Mouse (Mus musculus) MEL (cell line): ENCODE results near the gene Ngp. TPM values are rescaled to one million over a fixed set of nuclear protein-coding genes. Genes with fewer than 3 reads are reported as not detected.

ENCODE experiments used
- DNase-seq: peaks from one replicate; pipeline ENCODE4 v3.0.0; 2011; ENCODE audit warnings: low read depth, low spot score
- H3K27ac ChIP-seq: 2 replicates; pipeline ENCODE4 v1.5.1; 2012; ENCODE audit warnings: low read depth, mild to moderate bottlenecking, control low read depth, low read length, moderate library complexity; ENCODE audit not compliant: control insufficient read depth
- H3K27me3 ChIP-seq, 2 experiments: fragments of 150-350 bp in 1 of 2; sonication (generic) in 1 of 2; 2 replicates each; pipeline ENCODE4 v1.6.1; 2012; ENCODE audit warnings: low read length in 2 of 2, mild to moderate bottlenecking in 2 of 2, improper control_type of control experiment in 1 of 2, moderate library complexity in 1 of 2; ENCODE audit not compliant: insufficient read depth in 2 of 2, control insufficient read depth in 1 of 2
- H3K36me3 ChIP-seq, 2 experiments: 2 replicates each; pipeline ENCODE4 v1.6.1; 2012 to 2014; ENCODE audit warnings: low read length in 2 of 2, improper control_type of control experiment in 1 of 2, inconsistent platforms in 1 of 2, mild to moderate bottlenecking in 1 of 2; ENCODE audit not compliant: insufficient read depth in 2 of 2, control insufficient read depth in 1 of 2
- H3K4me1 ChIP-seq, 2 experiments: fragments of 150-350 bp in 1 of 2; sonication (generic) in 1 of 2; 2 replicates each; pipeline ENCODE4 v1.6.1; 2012; ENCODE audit warnings: low read length in 2 of 2, improper control_type of control experiment in 1 of 2, mild to moderate bottlenecking in 1 of 2; ENCODE audit not compliant: insufficient read depth in 2 of 2, control insufficient read depth in 1 of 2
- H3K4me3 ChIP-seq, 2 experiments: fragments of 150-350 bp in 1 of 2; sonication (generic) in 1 of 2; 2 replicates each; pipeline ENCODE4 v1.5.1; 2012; ENCODE audit warnings: low read depth in 2 of 2, low read length in 2 of 2, mild to moderate bottlenecking in 2 of 2, moderate library complexity in 2 of 2, control low read depth in 1 of 2, improper control_type of control experiment in 1 of 2; ENCODE audit not compliant: control insufficient read depth in 1 of 2, insufficient read depth in 1 of 2
- H3K79me2 ChIP-seq: 2 replicates; pipeline ENCODE4 v1.6.1; 2012; ENCODE audit warnings: mild to moderate bottlenecking, low read length, moderate library complexity; ENCODE audit not compliant: control insufficient read depth, poor library complexity, insufficient read depth
- H3K9ac ChIP-seq: 2 replicates; pipeline ENCODE4 v1.6.1; 2012; ENCODE audit warnings: low read depth, mild to moderate bottlenecking, control low read depth, low read length, moderate library complexity; ENCODE audit not compliant: control insufficient read depth, poor library complexity, severe bottlenecking
- H3K9me3 ChIP-seq: fragments of 150-350 bp; sonication (generic); replicated peaks from 2 replicates; pipeline ENCODE4 v1.6.1; 2012; ENCODE audit warnings: mild to moderate bottlenecking, low read length, improper control_type of control experiment, moderate library complexity; ENCODE audit not compliant: insufficient read depth
- CHD2 ChIP-seq: IDR thresholded peaks from 2 replicates; pipeline ENCODE4 v1.6.1; 2011; ENCODE audit warnings: low read length, improper control_type of control experiment
- ETS1 ChIP-seq: IDR thresholded peaks from 2 replicates; pipeline ENCODE4 v1.6.1; 2012; ENCODE audit warnings: low read depth, mild to moderate bottlenecking, inconsistent platforms, low read length, improper control_type of control experiment, moderate library complexity
- HCFC1 ChIP-seq: IDR thresholded peaks from 2 replicates; pipeline ENCODE4 v1.6.1; 2012; ENCODE audit warnings: low read depth, mild to moderate bottlenecking, inconsistent platforms, low read length, improper control_type of control experiment, moderate library complexity
- JUND ChIP-seq: IDR thresholded peaks from 2 replicates; pipeline ENCODE4 v1.6.1; 2011; ENCODE audit warnings: low read depth, mild to moderate bottlenecking, improper control_type of control experiment, low read length
- MAFK ChIP-seq: IDR thresholded peaks from 2 replicates; pipeline ENCODE4 v1.6.1; 2011; ENCODE audit warnings: low read depth, mild to moderate bottlenecking, low read length, improper control_type of control experiment, borderline replicate concordance
- MAX ChIP-seq: IDR thresholded peaks from 2 replicates; pipeline ENCODE4 v1.6.1; 2011; ENCODE audit warnings: low read length, improper control_type of control experiment
- NELFE ChIP-seq: IDR thresholded peaks from 2 replicates; pipeline ENCODE4 v1.6.1; 2011; ENCODE audit warnings: low read depth, low read length, improper control_type of control experiment
- POLR2AphosphoS2 ChIP-seq: IDR thresholded peaks from 2 replicates; pipeline ENCODE4 v1.6.1; 2011; ENCODE audit warnings: low read length, improper control_type of control experiment
- POLR2AphosphoS5 ChIP-seq: IDR thresholded peaks from 2 replicates; pipeline ENCODE4 v1.6.1; 2012; ENCODE audit warnings: low read depth, borderline replicate concordance, mild to moderate bottlenecking, inconsistent platforms, low read length, moderate library complexity, mixed read lengths
- RCOR1 ChIP-seq: IDR thresholded peaks from 2 replicates; pipeline ENCODE4 v1.6.1; 2012; ENCODE audit warnings: low read depth, mild to moderate bottlenecking, inconsistent platforms, low read length, improper control_type of control experiment
- SMC3 ChIP-seq: IDR thresholded peaks from 2 replicates; pipeline ENCODE4 v1.6.1; 2011; ENCODE audit warnings: low read depth, low read length, improper control_type of control experiment
- TBP ChIP-seq: IDR thresholded peaks from 2 replicates; pipeline ENCODE4 v1.8.0; 2011; ENCODE audit warnings: low read depth, low read length, improper control_type of control experiment
- TCF12 ChIP-seq: IDR thresholded peaks from 2 replicates; pipeline ENCODE4 v1.6.1; 2014; ENCODE audit warnings: low read depth, mild to moderate bottlenecking, inconsistent platforms, low read length, improper control_type of control experiment, moderate library complexity
- ZMIZ1 ChIP-seq: IDR thresholded peaks from 2 replicates; pipeline ENCODE4 v1.6.1; 2012; ENCODE audit warnings: low read depth, mild to moderate bottlenecking, inconsistent platforms, low read length, improper control_type of control experiment, moderate library complexity
- polyA plus RNA-seq, 2 experiments: library from polyadenylated mRNA; stranded (reverse) in 1 of 2; unstranded in 1 of 2; fragments of >175 nt in 1 of 2; fragments of >200 nt in 1 of 2; gene quantifications; 2 replicates each; pipeline versions ENCODE4 v1.2.1 to v1.2.4; 2012; ENCODE audit warnings: low replicate concordance in 2 of 2, low read depth in 1 of 2; ENCODE audit not compliant: insufficient read length in 2 of 2, insufficient read depth in 1 of 2, missing spikeins in 1 of 2
- total RNA-seq: library from RNA; depleted of rRNA; stranded (reverse); fragments of 300-350 nt; gene quantifications from 2 replicates; pipeline ENCODE4 v1.2.3, GENCODE M21; 2012; rRNA removed

The Ngp gene
- total RNA-seq (not detected in 2 replicates), polyA plus RNA-seq (not detected)

DNA sequence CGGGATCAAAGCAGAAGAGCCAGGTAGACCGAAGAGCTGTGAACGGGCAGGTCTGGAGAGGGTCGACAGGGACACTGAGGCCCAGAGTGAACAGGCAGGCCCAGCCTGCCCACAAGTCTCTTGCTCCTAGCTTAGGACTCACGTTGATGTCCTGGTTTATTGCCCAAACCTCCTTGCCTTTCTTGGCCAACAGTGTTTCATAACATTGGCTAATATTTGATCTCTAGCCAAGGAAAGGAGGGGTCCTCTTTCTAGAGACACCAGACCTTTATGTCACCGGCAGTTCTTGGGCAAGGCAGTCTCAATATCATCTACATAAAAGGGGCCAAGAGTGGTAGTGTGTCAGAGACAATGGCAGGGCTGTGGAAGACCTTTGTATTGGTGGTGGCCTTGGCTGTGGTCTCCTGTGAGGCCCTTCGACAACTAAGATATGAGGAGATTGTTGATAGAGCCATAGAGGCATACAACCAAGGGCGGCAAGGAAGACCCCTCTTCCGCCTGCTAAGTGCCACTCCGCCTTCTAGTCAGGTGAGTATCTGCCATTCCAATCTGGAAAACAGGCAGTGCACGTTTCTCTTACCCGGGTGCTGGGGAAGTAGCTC lies at the start of gene Ngp:
Gene Ngp (plus strand): TSS at position 237 of the 602 bp plus-strand sequence.
- Histone ChIP-seq H3K27ac (no peak within 1 kb of the TSS), H3K36me3 (no peaks in the 10 kb centered on the region), H3K9ac (no peak within 1 kb of the TSS), H3K9me3 (no peaks in the 10 kb centered on the region), H3K27me3 (no peaks in the 10 kb centered on the region; a peak in 2 of 4 replicates), H3K79me2 (no peaks in the 10 kb centered on the region), H3K4me1 (no peaks in the 10 kb centered on the region), H3K4me3 (no peak within 1 kb of the TSS)
- DNase-seq, result no peak
- TF ChIP-seq TCF12 (no peak), CHD2 (no peak), MAX (no peak), RCOR1 (no peak), ETS1 (no peak), HCFC1 (no peak)

GRCm38 (mm10) chr9:110369860-110370259 lies 49.7 kb upstream of the Ngp start:
- Histone ChIP-seq H3K27me3 (no peaks in the 10 kb centered on the region), H3K27ac (no peak overlapping the region), H3K4me1 (no peaks in the 10 kb centered on the region), H3K79me2 (no peaks in the 10 kb centered on the region), H3K36me3 (peaks cover 0 to 2% of the 10 kb centered on the region in 2 experiments; a peak in 2 of 4 replicates), H3K9ac (no peak overlapping the region), H3K9me3 (no peaks in the 10 kb centered on the region), H3K4me3 (no peak overlapping the region)
- no peak for TF ChIP-seq ZMIZ1
- no peak for TF ChIP-seq SMC3
- no peak for TF ChIP-seq POLR2AphosphoS5
- DNase-seq, result no peak

GRCm38 (mm10) chr9:110373871-110374270 lies 45.7 kb upstream of the Ngp start:
- Histone ChIP-seq H3K79me2 (no peaks in the 10 kb centered on the region), H3K27ac (no peak overlapping the region), H3K36me3 (peaks cover 0 to 4% of the 10 kb centered on the region in 2 experiments; a peak in 2 of 4 replicates), H3K4me3 (no peak overlapping the region), H3K9ac (no peak overlapping the region), H3K27me3 (no peaks in the 10 kb centered on the region), H3K4me1 (no peaks in the 10 kb centered on the region), H3K9me3 (no peaks in the 10 kb centered on the region)
- DNase-seq, result no peak
- no peak for TF ChIP-seq TBP
- no peak for TF ChIP-seq POLR2AphosphoS2
- TF ChIP-seq NELFE, result no peak
- no peak for TF ChIP-seq JUND
- TF ChIP-seq MAFK, result no peak
